22 mouse cellular contexts compared by ENCODE assay signal in genomic region chr3:49973994-49974393, GRCm38 (mm10).
A peak's percentile ranks its signal among the peaks of the same experiment; 100 is the strongest.
DNase-seq lines count a peak whose midpoint lies in the region; ATAC-seq and TF ChIP-seq lines count a peak whose summit lies in the region.
"Had no signal": no experiment of that assay in that cellular context is flagged by ENCODE, and none has a peak within 500 bp of the region (broad histone marks: within the 10 kb centered on the region; RNA-seq: fewer than 3 reads in every experiment).

No protein-coding gene starts in this region.

- H3K36me3 ChIP-seq in C2C12 (ENCODE audit: control insufficient read depth, insufficient read depth) = no peaks in the 10 kb centered on the region
- H3K36me3 ChIP-seq in myocyte (ENCODE audit: control insufficient read depth, insufficient read depth) = no peaks in the 10 kb centered on the region
- no peaks in the 10 kb centered on the region for H3K36me3 ChIP-seq in forebrain, embryonic 14.5 days (ENCODE audit: control insufficient read depth, insufficient read depth, low read length)
- H3K36me3 ChIP-seq in liver, postnatal 0 days (replicated peaks; ENCODE audit: insufficient read depth, low read length) = no peaks in the 10 kb centered on the region
- H3K36me3 ChIP-seq: embryonic facial prominence, embryonic 10.5 days; embryonic facial prominence, embryonic 12.5 days; forebrain, embryonic 10.5 days; forebrain, embryonic 12.5 days; forebrain, embryonic 15.5 days had no signal

- no peaks in the 10 kb centered on the region for H3K4me1 ChIP-seq in forebrain, embryonic 14.5 days (ENCODE audit: control insufficient read depth, insufficient read depth, low read length)
- H3K4me1 ChIP-seq in liver, postnatal 0 days (ENCODE audit: insufficient read depth) = no peaks in the 10 kb centered on the region
- H3K4me1 ChIP-seq: embryonic facial prominence, embryonic 12.5 days; forebrain, embryonic 10.5 days; forebrain, embryonic 12.5 days; forebrain, embryonic 15.5 days had no signal

- no peak overlapping the region for H3K27ac ChIP-seq in forebrain, embryonic 14.5 days (ENCODE audit: low read depth, low read length)
- H3K27ac ChIP-seq in liver, postnatal 0 days (ENCODE audit: low read depth) = no peak overlapping the region
- H3K27ac ChIP-seq: embryonic facial prominence, embryonic 12.5 days; forebrain, embryonic 10.5 days; forebrain, embryonic 12.5 days; forebrain, embryonic 15.5 days had no signal

- H3ac ChIP-seq in C2C12 (ENCODE audit: control insufficient read depth, insufficient read length, low read depth) = no peak overlapping the region
- no peak overlapping the region for H3ac ChIP-seq in myocyte (ENCODE audit: control insufficient read depth, insufficient read length)

- no peak for TF ChIP-seq POLR2A in myocyte (IDR thresholded peaks at IDR 0.05; ENCODE audit: insufficient read length, low read depth)

- H3K79me2 ChIP-seq in C2C12 (ENCODE audit: control insufficient read depth, insufficient read depth) (no peaks in the 10 kb centered on the region), myocyte (ENCODE audit: control insufficient read depth, insufficient read depth) (no peaks in the 10 kb centered on the region)

- peak; percentile 11 for DNase-seq in 3134 (ENCODE audit: extremely low read depth, insufficient read length, low spot score)
- DNase-seq in NIH3T3 (ENCODE audit: low read depth) = peak; percentile 74
- no peak for DNase-seq in forebrain, embryonic 14.5 days (ENCODE audit: low spot score)
- DNase-seq in layer of hippocampus, postnatal 10 days (ENCODE audit: low spot score in 2 of 2) = no peak
- DNase-seq in liver, postnatal 0 days = no peak
- DNase-seq: adrenal gland, adult 8-10 months; adrenal gland, postnatal 14 days; B cell, adult 2 months; cerebellum, adult 11 months; cerebellum, adult 18-20 months; cerebellum, adult 8-10 months; cerebellum, adult 9-11 months; cerebellum, postnatal 14 days; forebrain, postnatal 0 days had no signal

- H3K4me3 ChIP-seq in C2C12 (ENCODE audit: insufficient read depth, poor library complexity, severe bottlenecking) = no peak overlapping the region
- no peak overlapping the region for H3K4me3 ChIP-seq in myocyte
- H3K4me3 ChIP-seq in forebrain, embryonic 14.5 days (ENCODE audit: low read depth, low read length) = no peak overlapping the region
- no peak overlapping the region for H3K4me3 ChIP-seq in liver, postnatal 0 days (ENCODE audit: low read depth, low read length)
- H3K4me3 ChIP-seq: embryonic facial prominence, embryonic 10.5 days; embryonic facial prominence, embryonic 12.5 days; erythroblast, embryonic 14.5 days; forebrain, embryonic 10.5 days; forebrain, embryonic 12.5 days; forebrain, embryonic 15.5 days had no signal

- H3K9me3 ChIP-seq in forebrain, embryonic 14.5 days (replicated peaks; ENCODE audit: control insufficient read depth, low read length) = no peaks in the 10 kb centered on the region
- H3K9me3 ChIP-seq in liver, postnatal 0 days (ENCODE audit: low read length) = no peaks in the 10 kb centered on the region
- H3K9me3 ChIP-seq: embryonic facial prominence, embryonic 10.5 days; embryonic facial prominence, embryonic 12.5 days; forebrain, embryonic 10.5 days; forebrain, embryonic 12.5 days; forebrain, embryonic 15.5 days had no signal

- no peak for ATAC-seq in forebrain, embryonic 14.5 days
- no peak for ATAC-seq in liver, postnatal 0 days
- ATAC-seq: forebrain, embryonic 15.5 days; forebrain, postnatal 0 days had no signal

- H3K4me2 ChIP-seq in myocyte (ENCODE audit: low read depth) = no peak overlapping the region
- no peak overlapping the region for H3K4me2 ChIP-seq in forebrain, embryonic 14.5 days (ENCODE audit: low read length)
- H3K4me2 ChIP-seq in liver, postnatal 0 days (ENCODE audit: low read depth, low read length) = no peak overlapping the region
- H3K4me2 ChIP-seq: embryonic facial prominence, embryonic 12.5 days; forebrain, embryonic 12.5 days; forebrain, embryonic 15.5 days had no signal

- WGBS in forebrain, embryonic 14.5 days = 90% methylated on average over 3 of the region's 3 CpGs
- WGBS in liver, postnatal 0 days (ENCODE audit: insufficient replicate concordance) = 65% methylated on average over 3 of the region's 3 CpGs

- no peak for TF ChIP-seq CTCF in C2C12 (IDR thresholded peaks at IDR 0.05; ENCODE audit: control insufficient read depth, insufficient read depth, insufficient read length)
- TF ChIP-seq CTCF in liver, postnatal 0 days (IDR thresholded peaks at IDR 0.05; ENCODE audit: low read depth) = no peak

- no peaks in the 10 kb centered on the region for H3K79me3 ChIP-seq in C2C12 (ENCODE audit: low read depth)

- TF ChIP-seq EP300 in liver, postnatal 0 days (IDR thresholded peaks at IDR 0.05; ENCODE audit: low read depth) = no peak

- no peaks in the 10 kb centered on the region for H3K27me3 ChIP-seq in C2C12 (ENCODE audit: control insufficient read depth, insufficient read depth, insufficient read length)
- H3K27me3 ChIP-seq in myocyte (ENCODE audit: control insufficient read depth, insufficient read depth, insufficient read length) = no peaks in the 10 kb centered on the region
- H3K27me3 ChIP-seq in forebrain, embryonic 14.5 days (replicated peaks; ENCODE audit: control insufficient read depth, insufficient read depth, low read length) = no peaks in the 10 kb centered on the region
- H3K27me3 ChIP-seq in liver, postnatal 0 days (ENCODE audit: insufficient read depth, low read length) = no peaks in the 10 kb centered on the region
- H3K27me3 ChIP-seq: embryonic facial prominence, embryonic 12.5 days; forebrain, embryonic 12.5 days; forebrain, embryonic 15.5 days had no signal

- H3K9ac ChIP-seq in forebrain, embryonic 14.5 days (ENCODE audit: low read length) = no peak overlapping the region
- H3K9ac ChIP-seq in liver, postnatal 0 days (replicated peaks) = no peak overlapping the region
- H3K9ac ChIP-seq: embryonic facial prominence, embryonic 12.5 days; forebrain, embryonic 12.5 days; forebrain, embryonic 15.5 days; forebrain, postnatal 0 days had no signal

TF ChIP-seq in C2C12, 6 proteins besides CTCF, POLR2A, EP300 and RAD21:
- no peak for TF ChIP-seq MYOD1 (IDR thresholded peaks at IDR 0.05; ENCODE audit: control insufficient read depth, insufficient read length, low read depth)
- TF ChIP-seq MYOG (IDR thresholded peaks at IDR 0.05; ENCODE audit: control insufficient read depth, extremely low read depth, insufficient read length) = no peak
- no peak for TF ChIP-seq FOSL1 (IDR thresholded peaks at IDR 0.05; ENCODE audit: insufficient read depth, low read length, poor library complexity, severe bottlenecking)
- TF ChIP-seq CEBPB (IDR thresholded peaks at IDR 0.05; ENCODE audit: low read depth) = no peak
- no peak for TF ChIP-seq MAX (IDR thresholded peaks at IDR 0.05)
- peak; percentile 97 for TF ChIP-seq USF1 (IDR thresholded peaks at IDR 0.05; ENCODE audit: low read depth)

TF ChIP-seq in myocyte, 11 proteins besides CTCF, POLR2A, EP300 and RAD21:
- TF ChIP-seq USF1 (IDR thresholded peaks at IDR 0.05; ENCODE audit: low read depth) (peak; percentile 91), E2F4 (IDR thresholded peaks at IDR 0.05; ENCODE audit: insufficient read depth) (no peak)

Comparison
In these comparisons a context has a peak if more than half of its experiments do, and no peak if none do; other contexts are left out.
1. DNase-seq: peak in 3134 (single experiment) and NIH3T3 (single experiment); none in forebrain, embryonic 14.5 days (single experiment), layer of hippocampus, postnatal 10 days (0 of 2) and liver, postnatal 0 days (single experiment).